Mouse (Mus musculus) cerebellum, postnatal 36 days (tissue): ENCODE measurements around the gene Slc25a11.

Source experiments
- DNase-seq, 2 experiments: peaks; one replicate each; pipeline ENCODE4 v3.0.0; 2021 to 2022; ENCODE audit warnings: mixed read lengths in 2 of 2

The Slc25a11 gene

GRCm38 (mm10) chr11:70619101-70619500, 28.2 kb downstream of the Slc25a11 start, which contains the start of gene Chrne:
Gene Chrne, minus strand, starts transcription at chr11:70619216.
- DNase-seq: no peak

GRCm38 (mm10) chr11:70615516-70616093, 31.7 kb downstream of the Slc25a11 start, which contains the start of gene 4930544D05Rik:
Gene 4930544D05Rik, plus strand, starts transcription at chr11:70615848.
- no peak for DNase-seq

GRCm38 (mm10) chr11:70615074-70615473, 32.2 kb downstream of the Slc25a11 start:
- peak; percentile 27 to 31 for DNase-seq

- no peak for DNase-seq
Observed at GRCm38 (mm10) chr11:70612505-70612904, 34.8 kb downstream of the Slc25a11 start.

GRCm38 (mm10) chr11:70610752-70611151, 36.5 kb downstream of the Slc25a11 start:
- no peak for DNase-seq

GRCm38 (mm10) chr11:70608381-70609066, 38.8 kb downstream of the Slc25a11 start:
- peak in 1 of 2 experiments; percentile 29 for DNase-seq

GRCm38 (mm10) chr11:70607611-70608010, 39.7 kb downstream of the Slc25a11 start:
- DNase-seq: no peak

- no peak for DNase-seq
Observed at GRCm38 (mm10) chr11:70606717-70607116, 40.6 kb downstream of the Slc25a11 start.

GRCm38 (mm10) chr11:70605024-70605566, 42.2 kb downstream of the Slc25a11 start:
- peak; percentile 83 to 86 for DNase-seq

- no peak for DNase-seq
Observed at GRCm38 (mm10) chr11:70598451-70598953, 48.8 kb downstream of the Slc25a11 start.

GRCm38 (mm10) chr11:70597301-70597700, 50.0 kb downstream of the Slc25a11 start:
- DNase-seq: no peak

- DNase-seq: no peak
Observed at GRCm38 (mm10) chr11:70596094-70596493, 51.2 kb downstream of the Slc25a11 start.

- DNase-seq: no peak
Observed at GRCm38 (mm10) chr11:70595638-70596037, 51.6 kb downstream of the Slc25a11 start.

- no peak for DNase-seq
Observed at GRCm38 (mm10) chr11:70594253-70594989, 52.9 kb downstream of the Slc25a11 start.
